Mouse (Mus musculus) mature B cell (primary cell): ENCODE data around the gene Gm20817.
"Not testable (repeated sequence)": the region's sequence is repeated elsewhere in the genome, so short reads cannot be mapped to it uniquely, and the experiment has no call there.

ENCODE experiments used
- in situ Hi-C: fragments of 300-500 bp; cut with MboI; formaldehyde crosslinking; loops from 2 replicates; pipeline ENCODE4 v1.14.3; 2019

Gm20817 gene

DNA sequence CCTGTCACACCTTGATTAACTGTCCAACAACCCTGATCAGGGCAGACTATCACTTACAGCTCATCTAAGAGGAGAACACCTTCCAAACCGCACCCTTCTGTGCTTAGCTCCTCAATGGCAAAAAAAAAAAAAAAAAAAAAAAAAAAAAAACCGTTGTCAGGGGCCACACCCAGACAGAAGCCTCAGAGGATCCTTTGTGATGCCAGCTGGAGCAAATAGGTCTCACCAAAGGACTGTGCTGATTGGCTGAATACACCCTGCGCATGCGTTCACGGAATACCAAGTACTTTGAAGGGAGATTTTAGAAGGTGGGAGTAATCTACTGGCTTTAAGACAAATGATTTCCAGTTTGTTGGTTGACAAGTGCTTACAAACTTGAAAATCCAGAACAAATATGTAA, at the start of gene Gm20817:
TSS of gene Gm20817 (minus strand) at position 101 of the 400 bp plus-strand sequence.
- in situ Hi-C loops = not testable (repeated sequence)
